Mouse (Mus musculus) ES-E14 (cell line): ENCODE results near the gene Cat.

Source experiments
- CHD2 ChIP-seq: IDR thresholded peaks from 2 replicates; pipeline ENCODE4 v1.6.1; 2014; ENCODE audit warnings: mild to moderate bottlenecking, low read depth, low read length, inconsistent platforms
- HCFC1 ChIP-seq: IDR thresholded peaks from 2 replicates; pipeline ENCODE4 v1.6.1; 2012; ENCODE audit warnings: low read length, inconsistent platforms, borderline replicate concordance; ENCODE audit not compliant: insufficient read depth
- MAFK ChIP-seq: IDR thresholded peaks from 2 replicates; pipeline ENCODE4 v1.6.1; 2014; ENCODE audit warnings: mild to moderate bottlenecking, low read depth, low read length, inconsistent platforms; ENCODE audit not compliant: insufficient read depth
- ZC3H11A ChIP-seq: IDR thresholded peaks from 2 replicates; pipeline ENCODE4 v1.6.1; 2012; ENCODE audit warnings: low read depth, mild to moderate bottlenecking, inconsistent platforms, low read length, borderline replicate concordance
- ZNF384 ChIP-seq: IDR thresholded peaks from 2 replicates; pipeline ENCODE4 v1.6.1; 2012; ENCODE audit warnings: low read depth, low read length, inconsistent platforms

DNA sequence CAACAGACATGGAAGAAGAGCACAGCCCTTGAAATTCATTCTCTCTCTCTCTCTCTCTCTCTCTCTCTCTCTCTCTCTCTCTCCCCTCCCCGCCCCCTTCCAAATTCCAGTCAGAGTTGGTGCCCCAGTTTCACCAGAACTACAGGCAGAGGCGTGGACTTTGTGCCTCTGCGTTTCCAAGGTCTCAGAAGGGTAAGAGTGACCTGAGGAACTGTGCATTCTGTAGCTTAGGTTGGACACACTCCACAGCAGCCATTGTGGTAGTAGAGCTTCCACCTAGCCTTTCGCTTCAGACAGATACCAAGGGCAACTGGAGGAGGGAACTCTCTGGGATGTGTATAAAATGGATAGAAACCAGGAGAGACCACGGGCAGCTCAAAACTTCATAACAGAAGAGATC is 22.2 kb downstream of the Cat start:
- TF ChIP-seq CHD2 = no peak
- no peak for TF ChIP-seq MAFK
- TF ChIP-seq ZNF384 = no peak
- no peak for TF ChIP-seq ZC3H11A
- no peak for TF ChIP-seq HCFC1
